Mouse (Mus musculus): Measurements from ENCODE around the gene Dgkg.

GRCm38 (mm10) chr16:22580103-22580502 lies 76.9 kb downstream of the Dgkg start:
- TF ChIP-seq CTCF (IDR thresholded peaks at IDR 0.05; ENCODE audit: extremely low read depth, insufficient read depth, insufficient read length, insufficient replicate concordance), result no peak
- no peak for TF ChIP-seq POLR2A (IDR thresholded peaks at IDR 0.05; ENCODE audit: low read depth, low read length)

Data from spleen, adult 2 months (tissue).